Mouse (Mus musculus): ENCODE results near the gene Nckap5l.
"Not testable (repeated sequence)": the region's sequence is repeated elsewhere in the genome, so short reads cannot be mapped to it uniquely, and the experiment has no call there.

Nckap5l gene

DNA sequence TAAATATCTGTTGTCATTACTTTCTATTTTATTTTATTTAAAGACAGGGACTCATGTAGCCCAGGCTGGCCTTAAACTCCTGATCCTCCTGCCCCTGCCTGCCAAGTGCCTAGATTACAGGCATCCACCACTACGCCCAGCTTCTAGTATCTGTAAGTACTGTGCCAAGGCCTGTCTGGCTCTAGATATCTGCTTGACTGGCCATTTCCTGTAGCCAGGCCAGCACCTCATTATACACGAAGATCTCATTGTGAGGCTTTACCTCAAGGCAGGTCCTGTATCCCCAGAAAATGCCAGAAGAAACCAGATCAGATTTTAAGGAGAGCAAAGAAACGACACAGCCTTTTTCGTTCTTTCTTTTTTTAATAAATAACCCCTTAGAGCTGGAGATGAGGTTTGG, 12.2 kb upstream of the Nckap5l start:
- DNase-seq (ENCODE audit: extremely low spot score, low read depth, low spot score), result no peak

DNA sequence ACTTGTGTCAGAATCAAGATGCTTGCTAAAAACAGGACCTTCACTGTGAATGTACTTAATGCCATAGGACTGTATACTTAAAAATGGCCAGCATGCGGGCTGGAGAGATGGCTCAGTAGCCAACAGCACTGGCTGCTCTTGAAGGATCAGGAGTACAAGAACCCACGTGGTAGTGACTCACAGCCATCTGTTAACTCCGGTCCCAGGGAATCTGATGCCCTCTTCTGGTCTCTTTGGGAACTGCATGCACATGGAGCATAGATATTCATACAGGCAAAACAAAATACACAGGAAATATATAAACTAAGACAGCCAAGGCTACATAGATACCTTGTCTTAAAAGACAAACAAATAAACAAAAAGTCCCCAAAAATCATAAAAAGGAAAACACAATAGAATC, 11.5 kb upstream of the Nckap5l start:
- DNase-seq (ENCODE audit: extremely low spot score, low read depth, low spot score), result no peak

DNA sequence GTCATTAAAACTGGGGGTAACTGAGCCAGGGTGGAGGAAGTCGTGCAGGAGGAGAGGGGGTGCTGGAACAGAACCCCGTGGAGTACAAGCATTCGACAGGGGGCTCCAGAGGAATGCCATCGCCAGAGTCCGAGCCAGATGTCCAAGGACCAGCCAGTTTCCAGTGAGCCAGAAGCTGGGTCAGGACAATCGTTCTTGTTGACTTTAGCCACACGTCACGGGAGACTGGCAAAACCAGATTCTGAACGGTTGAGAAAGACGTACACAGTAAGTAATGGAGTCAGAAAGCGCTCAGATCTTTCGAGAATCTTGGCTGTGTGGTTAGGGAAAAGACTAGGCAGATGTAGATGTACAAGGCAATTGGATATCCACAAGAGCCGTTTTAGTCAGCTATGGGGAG, 5.6 kb upstream of the Nckap5l start:
- DNase-seq (ENCODE audit: extremely low spot score, low read depth, low spot score), result no peak

DNA sequence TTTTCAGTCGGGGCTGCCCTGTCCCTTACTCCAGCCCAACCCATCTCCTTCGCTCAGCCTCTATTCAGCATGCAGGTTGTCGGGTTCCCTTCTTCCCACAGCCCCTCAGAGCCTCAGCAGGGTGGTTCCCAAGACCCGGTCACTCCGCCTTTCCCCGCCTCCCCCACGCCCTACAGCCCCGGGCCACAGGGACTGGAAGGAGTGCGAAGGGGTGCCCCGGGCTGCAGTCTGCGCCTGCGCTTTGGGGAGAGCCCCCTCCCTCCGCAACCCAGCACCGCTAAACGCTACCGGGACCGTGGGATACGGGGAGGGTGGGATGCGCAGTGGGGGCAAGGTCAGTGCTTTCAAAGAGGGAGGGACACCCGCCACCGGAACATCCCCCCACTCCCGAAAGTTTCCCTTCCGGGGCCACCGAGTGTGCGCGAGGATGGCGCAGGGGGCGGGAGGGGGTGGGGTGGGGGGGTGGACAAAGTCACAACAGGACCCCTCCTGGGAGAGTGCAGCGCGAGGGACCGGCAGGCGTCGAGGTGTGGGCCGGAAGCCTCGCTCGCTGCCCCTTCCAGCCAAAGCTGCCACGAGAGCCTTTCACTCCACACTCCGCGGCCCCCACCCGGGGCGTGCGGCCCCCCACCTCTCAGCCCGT, 464 bp downstream of the Nckap5l start:
- DNase-seq (ENCODE audit: extremely low spot score, low read depth, low spot score), result no peak

DNA sequence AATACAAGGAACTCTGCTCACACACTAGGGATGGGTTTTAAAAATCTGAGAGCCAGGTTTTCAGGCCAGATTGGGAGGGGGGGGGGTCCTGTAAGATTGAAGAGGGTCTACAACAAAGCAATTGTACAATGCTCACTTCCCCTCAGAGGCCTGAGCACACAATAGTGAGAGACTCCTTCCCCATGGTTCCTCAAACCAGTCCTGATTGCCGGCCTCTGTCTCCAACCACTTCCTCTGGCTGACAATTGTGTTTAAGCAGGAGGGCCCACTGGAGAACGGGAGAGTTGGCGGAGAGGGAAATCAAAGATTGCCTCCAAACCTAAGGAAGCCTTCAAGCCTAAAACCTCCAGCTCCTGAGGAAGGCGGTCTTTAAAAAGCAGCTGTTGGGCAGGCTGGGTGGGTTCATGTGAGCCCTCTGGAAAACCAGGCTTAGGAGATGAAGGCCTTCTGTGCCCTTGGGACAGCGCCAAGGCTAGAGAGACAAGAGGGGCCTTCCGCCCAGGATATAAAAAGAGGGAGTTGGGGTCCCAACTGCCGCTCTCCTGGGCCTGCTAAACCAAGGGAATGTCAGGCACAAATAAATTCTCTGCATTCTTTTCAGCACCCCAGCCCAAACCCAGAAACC, 1.1 kb downstream of the Nckap5l start:
- no peak for DNase-seq (ENCODE audit: extremely low spot score, low read depth, low spot score)

DNA sequence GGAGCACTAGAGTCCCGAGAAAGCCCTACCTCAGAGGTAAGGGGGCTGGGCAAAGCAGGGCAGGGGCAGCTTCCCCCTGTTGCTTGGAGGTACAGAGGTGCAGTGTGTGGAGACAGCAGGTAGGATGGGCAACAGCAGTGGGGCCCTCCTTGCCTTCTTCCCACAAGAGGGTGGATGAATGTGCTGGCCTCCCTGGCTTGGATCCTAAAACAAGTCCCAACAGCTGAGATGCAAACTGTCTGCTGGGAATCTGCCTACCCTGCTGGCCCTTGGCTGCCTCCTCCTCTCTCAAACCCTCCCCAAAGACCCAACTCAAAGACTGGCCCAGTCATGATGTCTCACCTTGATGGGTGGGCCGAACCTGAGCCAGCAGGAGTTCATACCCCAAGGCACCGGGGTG, 2.1 kb downstream of the Nckap5l start:
- DNase-seq (ENCODE audit: extremely low spot score, low read depth, low spot score), result no peak

DNA sequence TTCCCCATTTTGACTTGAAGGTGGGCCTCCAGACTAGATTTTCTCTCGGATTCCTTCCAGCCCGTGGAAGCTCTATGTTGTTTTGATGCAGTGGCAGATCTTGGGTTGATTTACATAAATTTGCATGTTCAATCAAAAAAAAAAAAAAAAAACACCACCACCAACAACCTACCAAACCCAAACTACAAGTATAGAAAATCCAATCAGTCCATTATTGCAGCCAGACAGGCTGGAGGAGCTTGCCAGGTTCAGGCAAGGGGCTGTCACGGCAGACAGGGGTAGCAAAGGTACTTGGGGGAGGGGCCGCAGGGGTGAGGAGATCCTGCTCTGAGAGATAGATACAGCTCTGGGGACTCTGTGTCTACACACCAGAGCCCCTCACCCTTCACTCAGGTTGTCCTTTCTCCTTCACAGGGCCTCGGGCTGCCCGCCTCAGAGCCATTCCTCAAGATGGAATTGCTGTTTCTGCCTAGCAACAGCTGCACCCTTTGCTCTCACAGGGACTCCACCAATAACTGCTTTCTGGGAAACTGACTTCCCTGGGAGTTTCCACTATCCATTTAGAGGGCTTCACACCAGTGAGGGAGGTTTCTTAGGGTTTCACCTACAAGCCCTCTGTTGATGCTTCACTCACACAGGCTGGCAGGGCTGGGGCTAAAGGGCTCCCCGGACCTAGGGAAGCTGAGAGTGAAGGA, 2.8 kb downstream of the Nckap5l start:
- DNase-seq (ENCODE audit: extremely low spot score, low read depth, low spot score), result no peak

DNA sequence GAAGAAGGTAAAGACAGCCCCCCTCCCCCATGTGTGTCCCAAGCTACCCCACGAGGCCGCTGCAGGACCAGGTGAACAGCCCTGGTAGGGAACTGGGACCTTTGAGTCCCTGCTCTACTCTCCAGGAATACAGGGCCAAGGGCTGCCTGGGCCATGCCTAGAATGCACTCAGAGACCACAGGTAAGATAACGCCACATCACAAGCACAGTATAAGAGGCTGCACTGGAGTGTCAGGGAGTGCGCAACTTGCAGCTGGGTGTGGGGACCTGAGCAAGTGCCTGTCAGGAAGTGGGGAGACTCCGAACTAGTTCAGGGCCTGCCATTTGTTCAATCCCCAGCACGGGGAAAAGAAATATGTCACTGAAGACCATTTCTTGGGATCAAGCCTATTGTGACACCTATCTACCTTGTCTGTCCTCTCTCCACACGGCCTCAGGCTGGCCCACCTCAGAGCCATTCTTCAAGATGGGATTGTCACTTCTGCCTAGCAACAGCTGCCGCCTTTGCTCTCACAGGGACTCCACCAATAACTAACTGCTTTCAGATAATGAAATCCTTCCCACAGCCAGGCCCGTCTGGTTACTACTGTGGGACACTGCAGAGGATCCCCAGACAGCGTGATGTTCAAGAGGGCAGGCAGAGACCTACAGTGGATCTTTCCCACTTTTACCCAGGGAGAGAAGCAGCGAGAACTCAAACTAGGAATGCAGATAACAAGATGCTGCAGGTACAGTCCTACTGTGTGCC, 4.2 kb downstream of the Nckap5l start:
- no peak for DNase-seq (ENCODE audit: extremely low spot score, low read depth, low spot score)

DNA sequence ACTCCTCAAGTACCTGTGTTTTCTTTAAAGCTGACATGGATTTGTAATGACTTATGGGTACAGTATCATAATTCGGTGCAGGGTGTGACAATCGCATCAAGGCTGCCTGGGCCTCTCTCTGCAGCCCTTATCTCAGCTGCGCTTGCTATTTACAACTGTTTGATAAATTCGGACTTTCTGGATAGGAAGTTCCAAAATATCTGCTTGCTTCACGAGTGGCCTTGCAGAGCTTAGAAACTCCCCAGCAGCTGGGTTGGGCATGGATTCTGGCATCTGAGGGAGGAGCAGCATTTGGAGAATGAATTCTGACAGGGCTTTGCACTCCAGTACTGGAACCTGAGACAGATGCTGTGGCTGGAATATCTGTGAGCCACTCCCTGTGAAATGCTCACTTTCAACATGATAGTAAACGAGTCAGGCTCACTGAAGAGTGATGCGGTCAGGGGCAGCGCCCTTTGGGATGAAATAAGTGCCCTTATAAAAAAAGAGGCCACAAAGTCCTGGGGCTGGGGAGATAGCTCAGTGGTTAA, 7.7 kb downstream of the Nckap5l start:
- no peak for DNase-seq (ENCODE audit: extremely low spot score, low read depth, low spot score)

DNA sequence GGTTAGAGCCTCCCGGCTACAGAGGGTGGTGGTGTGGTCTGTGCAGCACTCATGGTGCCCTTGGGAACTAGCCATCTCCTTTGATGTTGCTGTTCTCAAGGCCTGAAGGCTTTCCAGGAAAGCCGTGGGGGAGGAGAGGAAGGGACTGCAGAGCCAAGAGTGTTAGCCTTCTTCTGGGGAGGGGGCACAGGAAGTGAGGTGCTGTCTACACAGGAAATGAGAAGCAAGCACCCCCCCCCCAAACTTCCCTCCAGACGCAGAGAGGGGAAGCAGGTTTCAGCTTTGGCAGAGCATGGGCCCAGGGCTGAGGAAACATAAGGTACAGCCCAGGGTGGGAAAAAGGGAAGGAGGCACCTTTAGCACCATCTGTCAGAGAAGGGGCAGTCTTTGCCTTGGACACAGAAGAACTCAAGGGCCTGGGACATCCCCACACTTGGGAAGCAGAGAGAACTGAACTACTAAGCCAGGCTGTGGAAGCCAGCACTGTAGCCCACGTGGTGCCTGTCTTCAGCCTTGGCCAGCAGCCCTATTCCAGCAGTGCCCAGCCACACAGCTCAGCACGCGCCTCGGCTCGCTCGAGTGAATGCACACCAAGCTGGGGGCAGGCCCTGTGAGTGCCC, 8.3 kb downstream of the Nckap5l start:
- no peak for DNase-seq (ENCODE audit: extremely low spot score, low read depth, low spot score)

DNA sequence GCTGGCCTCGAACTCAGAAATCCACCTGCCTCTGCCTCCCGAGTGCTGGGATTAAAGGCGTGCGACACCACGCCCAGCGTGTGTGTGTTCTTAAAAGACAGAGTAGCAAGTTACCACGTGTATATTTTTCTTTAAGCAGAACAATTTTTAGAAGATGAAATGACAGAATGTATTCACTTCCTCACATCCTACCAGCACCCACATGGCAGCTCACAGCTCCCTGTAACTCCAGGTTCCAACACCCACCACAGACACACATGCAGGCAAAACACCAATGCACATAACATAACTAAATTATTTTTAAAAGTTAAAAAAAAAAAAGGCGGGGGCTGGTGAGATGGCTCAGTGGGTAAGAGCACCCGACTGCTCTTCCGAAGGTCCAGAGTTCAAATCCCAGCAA, 11.4 kb downstream of the Nckap5l start:
- not testable (repeated sequence) for DNase-seq (ENCODE audit: extremely low spot score, low read depth, low spot score)

DNA sequence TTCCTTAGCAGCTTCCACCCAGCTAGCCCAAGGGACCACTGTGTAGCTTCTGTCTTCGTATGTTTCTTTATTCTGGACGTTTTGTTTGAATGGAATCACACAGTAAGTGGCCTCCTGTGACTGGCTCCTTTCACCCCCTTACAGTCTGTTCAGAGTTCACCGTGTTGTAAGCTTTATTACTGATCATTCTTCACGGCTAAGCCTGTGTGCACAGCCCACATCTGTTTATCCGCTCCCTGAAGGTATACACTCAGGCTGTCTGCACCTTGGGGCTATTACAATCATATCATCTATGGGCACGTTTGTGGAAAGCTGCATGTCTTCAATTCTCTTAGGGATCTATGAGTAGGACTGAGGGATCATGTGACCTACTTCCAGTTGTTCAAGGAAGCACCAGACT, 12.0 kb downstream of the Nckap5l start:
- no peak for DNase-seq (ENCODE audit: extremely low spot score, low read depth, low spot score)

DNA sequence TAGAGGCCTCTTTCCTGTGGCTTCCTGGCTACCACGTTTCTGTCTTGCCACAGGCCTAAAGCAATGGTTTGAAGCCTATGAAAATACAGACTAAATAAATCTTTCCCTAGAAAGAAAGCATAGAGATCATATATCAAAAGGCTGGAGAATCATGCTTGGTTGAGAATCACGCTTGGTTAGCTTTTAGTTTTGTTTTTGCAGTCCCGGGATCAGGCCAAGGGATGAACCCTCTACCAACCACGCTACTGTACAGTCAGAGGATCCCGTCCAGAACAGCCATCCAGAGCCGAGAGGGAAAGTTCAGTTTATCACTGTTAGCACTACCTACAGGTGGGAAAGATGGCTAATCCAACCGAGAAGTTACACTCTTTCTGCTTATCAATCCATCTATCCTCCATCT, 15.2 kb downstream of the Nckap5l start:
- no peak for DNase-seq (ENCODE audit: extremely low spot score, low read depth, low spot score)

DNA sequence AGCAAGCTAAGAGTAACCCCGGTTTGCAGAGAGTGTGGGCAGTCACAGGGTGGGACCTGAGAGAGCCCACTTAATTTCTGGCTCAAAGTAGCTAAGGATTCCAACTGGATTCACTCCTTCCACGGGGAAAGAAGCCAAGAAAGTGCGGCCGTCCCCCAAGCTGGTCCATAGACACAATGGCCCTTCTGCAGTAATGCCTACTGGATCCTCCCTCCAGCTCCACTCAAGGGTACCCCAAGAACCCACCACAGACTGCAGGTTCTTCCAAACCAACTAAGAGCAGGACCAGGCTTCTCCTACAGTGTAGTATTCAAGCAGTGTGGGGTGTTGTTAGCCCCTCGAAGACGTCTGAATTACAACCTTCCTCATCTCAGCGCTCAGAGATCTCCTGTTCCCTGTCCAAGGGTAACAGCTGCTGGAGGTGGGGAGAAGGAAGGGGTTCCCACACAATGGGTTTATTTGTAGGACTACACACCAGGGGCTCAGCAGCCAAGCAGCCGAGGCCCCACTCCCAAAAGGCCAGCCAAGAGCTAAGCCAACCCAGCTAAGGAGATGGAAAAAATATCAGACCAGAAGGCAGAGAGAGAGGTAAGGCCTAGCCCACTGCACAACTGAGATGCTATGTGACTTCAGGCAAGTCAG, 16.6 kb downstream of the Nckap5l start:
- DNase-seq (ENCODE audit: extremely low spot score, low read depth, low spot score), result no peak

DNA sequence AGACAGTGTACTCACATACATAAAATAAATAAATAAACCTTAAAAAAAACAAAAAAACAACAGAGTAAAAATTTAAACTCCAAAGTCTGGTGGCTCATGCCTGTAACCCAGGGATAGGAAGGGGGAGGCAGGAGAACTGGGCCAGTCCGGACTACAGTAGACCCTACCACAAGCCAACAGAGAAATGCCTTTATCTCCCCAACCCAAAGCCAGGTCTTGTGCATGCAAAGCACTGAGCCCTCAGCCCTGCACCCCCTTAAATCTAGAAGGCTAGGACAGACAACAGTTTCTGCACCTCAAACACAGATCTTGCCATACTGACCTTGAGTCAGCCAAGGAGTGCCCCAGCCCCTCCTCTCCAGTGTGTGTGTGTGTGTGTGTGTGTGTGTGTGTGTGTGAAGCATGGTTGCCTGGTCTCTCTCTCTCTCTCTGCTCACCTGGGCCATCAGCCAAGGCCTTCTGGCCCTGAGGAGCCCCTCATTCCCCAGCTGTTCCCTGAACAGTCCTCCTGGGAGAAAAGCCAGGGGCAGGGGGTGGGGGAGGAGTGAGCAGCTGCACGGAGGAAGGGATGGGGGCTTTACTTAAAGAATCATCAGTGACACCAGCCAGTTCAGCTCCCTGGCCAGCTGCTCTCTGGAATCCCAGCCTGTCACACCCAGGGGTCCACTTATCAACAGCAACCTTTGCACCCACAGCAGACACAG, 17.3 kb downstream of the Nckap5l start:
- no peak for DNase-seq (ENCODE audit: extremely low spot score, low read depth, low spot score)

DNA sequence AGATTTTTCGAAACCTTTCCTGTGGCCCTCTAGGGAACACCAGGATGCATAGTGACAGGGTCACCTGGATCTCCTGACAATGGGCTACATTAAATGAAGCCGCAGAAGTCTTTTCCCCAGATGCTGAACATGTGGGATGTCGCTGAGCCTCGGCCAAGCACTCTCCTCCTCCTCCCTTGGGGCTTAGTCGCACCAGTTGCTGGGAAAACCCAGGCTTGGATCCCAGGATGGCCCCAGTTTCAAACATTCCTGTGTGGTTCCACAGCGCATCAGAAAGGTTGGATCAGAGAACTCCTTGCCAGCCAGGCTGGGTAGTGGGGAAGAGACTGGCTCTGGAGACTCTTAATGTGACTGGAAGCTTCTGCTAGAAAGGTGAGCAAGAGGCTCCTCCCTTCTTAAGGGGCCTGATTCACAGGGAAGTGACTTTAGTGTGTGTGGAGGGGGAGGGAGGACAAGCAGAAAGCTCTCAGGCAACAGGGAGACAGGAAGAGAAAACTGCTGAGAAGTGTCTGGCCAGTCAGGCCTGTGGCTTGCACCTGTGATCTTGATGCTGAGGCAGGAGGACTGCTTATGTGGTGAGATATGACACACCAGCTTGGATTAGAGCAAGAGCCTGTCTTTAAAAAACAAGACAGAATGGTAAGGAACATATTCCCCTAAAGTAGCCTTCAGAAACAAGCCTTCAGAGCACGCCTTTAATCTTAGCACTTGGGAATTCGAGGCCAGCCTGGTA, 18.4 kb downstream of the Nckap5l start:
- no peak for DNase-seq (ENCODE audit: extremely low spot score, low read depth, low spot score)

DNA sequence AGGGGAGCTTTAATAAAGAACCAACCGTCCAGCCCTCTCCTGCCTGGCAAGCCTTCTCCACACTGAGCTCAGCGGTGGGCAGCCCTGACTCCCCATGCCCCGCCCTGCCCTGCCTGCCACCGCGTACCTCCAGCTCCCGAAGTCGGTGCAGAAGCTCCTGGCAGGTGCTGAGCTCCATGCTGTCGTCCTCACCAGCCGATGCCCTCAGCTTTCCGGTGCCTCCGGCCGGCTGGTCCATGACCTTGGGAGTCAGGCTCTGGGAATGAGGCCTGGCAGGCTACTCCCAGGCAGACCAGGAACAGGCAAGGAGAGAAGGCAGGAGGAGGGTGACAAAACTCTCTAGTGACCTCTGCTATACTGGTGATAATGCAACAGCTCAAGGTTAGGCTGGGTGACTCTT, 23.6 kb downstream of the Nckap5l start:
- no peak for DNase-seq (ENCODE audit: extremely low spot score, low read depth, low spot score)

DNA sequence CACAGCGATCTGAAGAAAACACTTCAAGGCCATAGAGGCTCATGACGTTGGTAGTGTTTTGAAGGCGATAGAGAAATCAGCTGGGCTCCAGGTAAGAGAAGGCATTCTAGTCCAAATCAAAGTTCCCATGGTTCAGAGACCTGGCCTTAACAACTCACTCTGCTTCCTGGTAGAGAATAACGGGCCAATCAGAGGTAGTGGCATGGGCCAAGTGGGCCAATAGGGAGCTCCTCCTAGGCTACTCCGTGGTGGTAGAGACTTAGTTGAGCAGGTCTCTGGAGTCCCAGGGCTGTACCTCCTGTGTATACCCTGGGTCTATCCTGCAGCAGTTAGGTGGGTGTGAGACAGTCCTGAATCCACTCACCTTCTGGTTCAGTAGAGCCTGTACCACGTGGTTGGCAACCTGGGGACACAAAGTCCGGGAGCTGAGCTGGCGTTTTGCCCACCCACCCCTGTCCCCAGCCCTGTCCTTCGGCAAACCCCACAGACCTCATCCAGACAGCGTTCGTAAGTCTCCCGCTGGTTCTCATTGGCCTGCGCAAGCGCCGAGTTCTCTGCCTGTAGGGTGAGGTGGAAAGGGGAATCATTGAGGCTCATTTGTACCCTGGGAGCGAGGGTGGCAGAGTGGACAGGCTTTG, 24.3 kb downstream of the Nckap5l start:
- no peak for DNase-seq (ENCODE audit: extremely low spot score, low read depth, low spot score)

DNA sequence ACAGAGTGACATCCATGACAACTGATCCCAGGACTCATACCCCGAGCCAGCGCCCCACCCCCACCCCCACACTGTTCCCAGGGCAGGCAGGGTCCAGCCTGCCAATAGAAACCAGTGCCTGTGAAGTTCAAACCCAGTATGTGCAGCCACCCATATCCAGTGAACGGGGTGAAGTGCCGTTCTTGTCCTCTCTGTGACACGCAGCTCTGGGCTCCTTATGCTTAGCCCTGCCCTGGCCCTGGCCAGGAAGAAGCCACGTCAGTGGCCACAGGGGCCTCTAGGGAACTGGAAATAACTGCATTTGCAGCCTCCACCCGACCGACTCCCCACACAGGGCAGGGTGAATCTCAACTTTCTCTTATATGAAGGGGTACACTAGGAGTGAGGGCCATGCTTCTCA, 25.6 kb downstream of the Nckap5l start:
- DNase-seq (ENCODE audit: extremely low spot score, low read depth, low spot score), result no peak

Measured in hindlimb bud, embryonic 11.5 days (tissue).